Mouse (Mus musculus) embryo, embryonic 9.5 days (tissue): ENCODE data around the gene Man2a1.

Experiments used
- DNase-seq: peaks from one replicate; pipeline ENCODE4 v3.0.0-alpha.2; 2017; ENCODE audit errors: extremely low spot score

Man2a1 gene

DNA sequence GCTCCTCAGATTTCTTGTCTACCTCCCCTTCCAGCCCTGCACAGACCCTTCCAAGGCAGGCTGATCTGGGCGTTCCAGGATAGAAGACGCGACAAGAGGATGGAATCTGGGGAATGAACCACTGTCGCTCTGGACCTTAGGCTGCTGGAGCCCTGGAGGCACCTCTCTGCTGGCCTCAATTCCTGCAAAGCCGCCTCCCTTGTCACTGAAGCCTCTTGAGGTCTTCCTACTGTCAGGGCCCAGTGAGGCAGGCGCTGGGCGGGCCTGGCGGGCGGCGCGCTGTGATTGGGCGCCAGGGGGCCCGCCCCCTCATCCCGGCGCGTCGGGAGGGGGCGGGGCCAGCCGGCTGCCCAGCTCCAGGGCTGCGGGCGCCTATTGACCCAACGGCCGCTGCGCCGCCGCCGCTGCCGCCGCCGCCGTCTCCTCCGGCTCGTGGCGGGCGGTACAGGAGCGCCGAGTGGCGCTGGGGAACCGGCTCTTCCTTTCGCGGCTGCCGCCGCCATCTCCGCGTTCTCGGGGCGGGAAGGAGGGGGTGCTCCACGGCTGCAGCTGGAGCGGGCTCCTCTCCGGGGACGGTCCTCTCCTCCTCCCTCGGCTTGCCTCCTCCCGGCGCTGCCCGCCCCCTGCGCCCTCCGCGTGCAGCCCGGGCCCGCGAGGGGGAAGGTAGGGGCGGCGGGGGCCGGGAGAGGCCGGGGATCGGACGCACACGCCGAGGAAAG lies at the start of gene Man2a1:
Gene Man2a1 (plus strand): TSS at position 365 of the 719 bp plus-strand sequence.
- DNase-seq, result peak; percentile 85

DNA sequence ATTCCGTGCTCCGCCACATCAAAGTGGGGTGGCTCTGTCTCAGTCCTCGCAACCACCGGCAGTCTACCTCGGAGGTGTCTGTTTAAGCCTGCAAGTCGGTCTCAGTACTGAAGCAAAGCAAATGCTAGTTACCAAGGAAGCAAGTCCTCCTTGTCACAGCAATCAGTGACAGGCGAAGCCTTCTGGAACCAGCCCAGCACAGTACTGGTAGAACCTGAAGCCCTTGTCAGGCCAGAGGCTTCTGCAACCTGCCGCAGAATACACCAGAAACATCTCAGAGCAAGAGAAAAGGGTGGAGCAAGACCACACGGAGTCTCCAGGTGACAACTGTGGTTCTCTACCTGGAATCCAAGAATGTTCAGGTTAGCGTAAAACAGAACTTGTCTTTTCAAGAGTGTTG lies 47.2 kb upstream of the Man2a1 start:
- no peak for DNase-seq

DNA sequence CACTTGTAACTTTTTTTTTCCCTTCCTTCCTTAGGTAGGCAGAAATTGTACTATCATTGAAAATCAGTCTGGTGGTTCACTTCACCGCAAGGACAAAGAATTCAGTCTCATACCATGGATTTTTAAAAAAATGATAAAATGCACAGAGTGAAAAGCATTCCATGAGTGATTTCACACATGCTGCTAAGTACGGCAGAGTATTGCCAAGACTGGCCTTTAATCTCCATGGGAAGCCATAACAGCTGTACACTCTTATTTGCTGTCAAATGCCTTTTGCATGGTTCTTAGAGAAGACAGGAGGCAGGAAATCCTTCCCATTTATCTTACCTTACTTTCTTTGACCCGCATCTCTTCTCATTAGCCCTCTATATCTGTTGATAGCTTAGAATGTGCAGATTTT lies 45.6 kb upstream of the Man2a1 start:
- no peak for DNase-seq

DNA sequence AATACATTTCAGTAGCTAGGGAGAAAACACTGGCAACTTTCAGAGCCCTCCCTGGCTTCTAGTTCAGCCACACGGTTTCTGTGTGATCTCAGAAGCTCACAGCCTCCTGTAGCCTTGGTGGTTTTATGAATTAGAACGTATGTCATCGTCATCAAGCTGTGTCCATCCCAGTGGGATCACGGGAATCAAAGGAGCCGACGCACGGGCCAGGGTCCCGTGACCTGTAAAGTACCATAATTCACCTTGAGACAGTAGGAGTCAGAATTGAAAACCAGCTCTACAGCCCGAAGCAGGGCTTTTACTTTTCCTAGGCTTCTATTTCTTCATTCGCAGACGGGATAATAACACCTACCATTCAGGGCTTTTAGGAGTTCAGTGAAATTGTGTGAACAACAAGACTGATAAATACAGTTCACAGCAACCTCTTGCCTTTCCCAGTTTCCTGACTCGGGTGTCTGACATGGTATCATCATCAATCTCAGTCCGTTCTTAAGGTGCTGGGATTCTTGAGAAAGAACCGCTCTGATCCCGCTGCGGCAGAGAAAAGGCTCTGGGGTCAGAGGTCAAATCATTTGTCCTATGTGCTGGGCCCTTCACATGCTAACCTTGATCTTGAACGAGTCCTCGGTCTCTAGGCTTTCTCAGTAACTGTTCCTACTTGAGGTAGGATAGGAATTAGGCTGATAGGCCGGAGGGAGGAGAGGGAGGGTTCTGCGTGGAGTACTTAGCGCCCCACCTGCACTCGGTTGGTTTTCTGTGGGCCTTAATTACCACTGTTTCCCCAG lies 43.7 kb upstream of the Man2a1 start:
- DNase-seq, result no peak

- DNase-seq, result peak; percentile 58
These were observed 41.5 kb upstream of the Man2a1 start for GRCm38 (mm10) chr17:64558994-64559540.

DNA sequence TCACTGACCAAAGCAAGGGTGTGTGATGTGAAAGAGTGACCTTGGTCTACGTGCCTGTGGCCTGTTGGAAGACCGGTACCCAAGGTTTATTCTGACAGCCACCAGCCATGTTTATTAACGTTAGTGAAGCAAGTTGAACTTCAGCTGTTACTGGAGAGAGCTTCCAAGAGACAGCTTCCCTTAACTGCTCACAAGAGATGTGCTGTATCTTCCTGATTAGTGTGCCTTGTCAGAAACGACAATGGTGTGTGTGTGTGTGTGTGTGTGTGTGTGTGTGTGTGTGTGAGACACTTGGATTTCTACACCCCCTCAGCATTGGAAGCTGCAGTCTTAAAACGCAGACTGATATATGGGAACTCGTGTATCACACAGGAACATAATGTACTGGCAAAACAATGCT lies 34.1 kb upstream of the Man2a1 start:
- no peak for DNase-seq

- DNase-seq, result no peak
These were observed 33.0 kb upstream of the Man2a1 start for GRCm38 (mm10) chr17:64567546-64567945.

DNA sequence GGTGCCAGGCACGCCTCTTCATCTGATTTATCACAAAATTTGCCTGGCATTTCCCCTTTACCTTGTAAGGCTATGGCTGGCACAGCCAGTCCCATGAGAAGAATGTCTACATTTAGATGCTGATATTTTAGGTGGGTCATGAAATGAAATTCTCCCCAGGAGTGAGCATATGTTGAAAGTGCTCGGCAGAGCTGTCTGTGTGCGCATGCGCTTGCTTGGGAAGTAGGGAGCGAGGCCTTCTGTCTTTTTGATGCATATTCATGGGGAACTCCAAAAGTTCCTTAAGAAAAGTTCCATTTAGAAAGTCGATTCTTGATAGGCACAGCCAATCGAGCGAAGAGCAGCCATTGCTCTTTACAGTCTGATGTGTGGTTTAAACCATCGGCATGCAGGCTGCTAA lies 26.6 kb upstream of the Man2a1 start:
- DNase-seq, result no peak

- DNase-seq, result no peak
These were observed 25.3 kb upstream of the Man2a1 start for GRCm38 (mm10) chr17:64575240-64575639.

DNA sequence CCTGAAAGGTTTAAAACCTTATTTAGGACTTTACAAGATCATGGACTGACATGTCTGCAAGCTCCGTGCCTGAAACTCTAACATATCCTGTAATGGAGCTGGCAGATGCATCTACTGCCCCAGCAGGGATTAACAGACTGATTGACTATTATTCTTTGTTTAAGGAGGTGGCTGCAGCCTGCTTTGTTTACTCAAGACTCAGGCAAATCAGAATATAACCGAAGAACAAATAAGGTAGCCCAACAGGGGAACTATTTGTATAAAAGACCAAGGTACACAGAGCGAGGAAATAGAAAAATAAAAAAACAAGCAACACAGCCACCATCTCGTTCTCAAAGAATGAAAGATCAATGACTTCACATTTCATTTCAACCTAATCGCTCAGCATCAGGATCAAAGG lies 23.1 kb upstream of the Man2a1 start:
- no peak for DNase-seq

GRCm38 (mm10) chr17:64578346-64578745 lies 22.2 kb upstream of the Man2a1 start:
- DNase-seq, result no peak

DNA sequence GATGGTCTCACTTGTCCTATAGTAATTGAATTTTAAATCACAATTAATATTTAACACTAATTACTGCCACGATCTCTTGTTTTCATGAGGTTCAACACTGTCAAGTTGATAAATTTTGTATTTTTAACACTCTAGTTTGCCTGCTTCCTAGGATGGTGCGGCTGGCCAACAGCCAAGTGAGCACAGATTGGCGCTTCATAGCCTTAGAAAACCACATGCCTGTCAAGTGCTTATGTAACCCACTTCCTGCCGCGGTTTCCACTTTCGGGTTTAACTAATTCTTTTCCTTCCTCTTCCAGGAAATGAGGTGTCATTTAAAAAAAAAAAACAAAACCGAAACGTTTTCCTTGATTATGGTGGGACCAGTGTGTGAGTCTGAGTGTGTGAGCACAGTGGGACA lies 20.8 kb upstream of the Man2a1 start:
- DNase-seq, result no peak

- no peak for DNase-seq
These were observed 19.4 kb upstream of the Man2a1 start for GRCm38 (mm10) chr17:64581133-64581532.

DNA sequence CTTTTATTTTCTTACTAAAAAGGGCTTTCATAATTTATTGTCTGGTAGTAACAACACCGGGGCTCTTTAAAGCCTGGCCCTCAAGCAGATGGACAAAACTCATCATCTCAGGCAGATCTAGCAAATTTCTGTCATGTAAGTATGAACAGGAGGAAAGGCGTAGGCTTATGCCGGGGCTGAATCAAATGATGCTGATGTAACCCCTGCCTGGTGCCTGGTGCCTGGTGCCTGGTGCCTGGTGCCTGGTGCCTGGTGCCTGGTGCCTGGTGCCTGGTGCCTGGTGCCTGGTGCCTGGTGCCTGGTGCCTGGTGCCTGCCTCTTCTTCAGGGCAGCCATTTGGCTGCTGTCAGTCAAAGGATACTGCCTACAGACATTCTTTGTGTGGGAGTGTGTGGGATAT lies 18.6 kb upstream of the Man2a1 start:
- no peak for DNase-seq

DNA sequence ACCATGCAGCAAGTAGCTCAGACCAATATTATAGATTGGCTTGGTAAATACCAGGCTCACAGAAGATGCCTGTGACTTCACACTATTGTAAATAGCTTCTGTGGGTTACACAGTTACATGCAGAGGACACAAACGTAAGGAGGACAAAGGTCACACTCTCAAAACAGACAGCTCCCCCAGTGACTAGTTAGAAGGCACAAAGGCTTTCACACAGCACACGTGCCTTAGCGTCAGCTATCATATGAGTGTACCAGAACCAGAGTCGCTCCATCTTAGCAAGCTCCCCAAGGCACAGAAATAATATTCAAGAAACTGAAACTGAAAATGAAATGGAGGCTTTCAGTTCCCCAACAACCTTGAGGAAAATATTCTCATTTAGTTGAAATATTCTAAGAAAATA lies 10.1 kb upstream of the Man2a1 start:
- no peak for DNase-seq

DNA sequence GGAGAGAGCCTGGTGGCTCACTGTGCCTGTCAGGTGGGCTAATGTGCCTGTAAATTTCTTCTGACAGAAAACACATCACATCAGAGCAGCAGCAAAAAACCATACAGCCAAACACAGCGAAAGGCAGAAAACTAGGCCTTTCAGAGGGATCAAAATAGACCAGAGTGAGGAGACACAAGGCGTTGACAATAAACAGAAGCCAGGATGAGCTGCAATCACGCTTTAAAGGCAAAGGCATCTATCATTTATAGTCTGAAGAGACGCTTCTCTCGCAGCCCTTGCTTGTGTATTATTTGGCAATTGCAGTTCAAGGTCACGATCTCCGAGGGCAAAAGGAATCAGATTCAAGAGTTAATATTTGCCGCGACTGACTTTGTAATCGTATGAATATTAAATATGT lies 9.2 kb upstream of the Man2a1 start:
- DNase-seq, result no peak

DNA sequence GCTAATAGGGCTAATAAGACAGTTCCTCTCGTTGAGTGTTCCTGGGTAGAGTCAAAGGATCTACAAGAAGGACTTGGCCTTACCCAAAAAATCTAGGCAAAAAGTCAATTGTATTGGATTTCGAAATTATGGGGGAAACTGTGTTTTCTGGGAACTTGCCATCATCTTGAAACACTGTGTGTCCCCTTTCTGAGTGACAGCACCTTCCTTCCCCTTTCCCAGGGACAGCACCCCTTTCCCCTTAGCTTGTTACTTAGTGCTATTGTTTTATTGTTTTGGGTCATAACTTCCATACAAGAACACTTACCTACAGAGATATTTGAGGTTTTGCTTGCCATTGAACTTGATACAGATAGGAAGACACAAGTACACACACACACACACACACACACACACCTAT lies 8.2 kb upstream of the Man2a1 start:
- no peak for DNase-seq

- DNase-seq, result no peak
These were observed 7.7 kb upstream of the Man2a1 start for GRCm38 (mm10) chr17:64592788-64593187.

GRCm38 (mm10) chr17:64597770-64598169 lies 2.8 kb upstream of the Man2a1 start:
- DNase-seq, result no peak

- no peak for DNase-seq
These were observed 620 bp upstream of the Man2a1 start for GRCm38 (mm10) chr17:64599916-64600315.

GRCm38 (mm10) chr17:64601091-64601750 lies 685 bp downstream of the Man2a1 start:
- DNase-seq, result peak; percentile 73

DNA sequence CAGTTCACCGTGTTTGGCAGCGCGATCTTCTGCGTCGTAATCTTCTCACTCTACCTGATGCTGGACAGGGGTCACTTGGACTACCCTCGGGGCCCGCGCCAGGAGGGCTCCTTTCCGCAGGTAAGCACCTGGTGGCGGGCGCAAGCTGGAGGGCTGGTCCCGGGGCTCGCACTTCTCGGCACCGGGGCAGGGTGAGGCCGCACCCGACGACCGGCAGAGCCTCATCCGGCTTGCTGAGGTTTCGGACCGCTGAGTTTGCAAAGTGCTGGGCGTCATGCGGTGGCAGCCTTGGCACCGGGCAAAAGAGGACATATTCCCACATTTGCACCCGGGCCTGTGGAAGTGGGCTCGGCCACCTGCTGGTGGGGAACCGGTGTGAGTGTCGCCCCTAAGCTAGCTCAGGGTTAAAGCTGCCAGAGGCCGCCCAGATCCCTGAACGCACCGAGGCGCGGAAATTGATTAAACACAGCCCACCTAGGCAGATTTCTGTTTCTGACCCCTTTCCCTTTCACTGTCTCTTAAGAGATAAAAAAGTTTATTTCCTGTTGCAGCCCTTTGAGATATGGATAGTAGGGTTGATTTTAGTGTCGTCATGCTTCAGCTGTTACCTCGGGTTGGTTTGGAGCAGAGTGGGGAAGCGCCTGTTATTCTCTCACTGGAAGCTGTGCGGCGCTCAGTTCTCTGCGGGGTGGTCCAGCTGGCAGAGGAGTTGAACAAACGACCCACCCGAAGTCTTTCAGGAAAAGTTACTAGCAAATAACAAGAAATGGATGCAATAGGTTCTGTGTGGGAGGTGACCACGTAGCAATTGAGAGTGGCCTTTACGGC lies 1.4 kb downstream of the Man2a1 start:
- peak; percentile 67 for DNase-seq
